Mouse (Mus musculus): ENCODE results near the gene Bhlhe41. TPM values are rescaled to one million over a fixed set of nuclear protein-coding genes. Genes with fewer than 3 reads are reported as not detected.

Gene Bhlhe41
- polyA plus RNA-seq, 1 experiment from 2014 or later: 2.9 TPM

DNA sequence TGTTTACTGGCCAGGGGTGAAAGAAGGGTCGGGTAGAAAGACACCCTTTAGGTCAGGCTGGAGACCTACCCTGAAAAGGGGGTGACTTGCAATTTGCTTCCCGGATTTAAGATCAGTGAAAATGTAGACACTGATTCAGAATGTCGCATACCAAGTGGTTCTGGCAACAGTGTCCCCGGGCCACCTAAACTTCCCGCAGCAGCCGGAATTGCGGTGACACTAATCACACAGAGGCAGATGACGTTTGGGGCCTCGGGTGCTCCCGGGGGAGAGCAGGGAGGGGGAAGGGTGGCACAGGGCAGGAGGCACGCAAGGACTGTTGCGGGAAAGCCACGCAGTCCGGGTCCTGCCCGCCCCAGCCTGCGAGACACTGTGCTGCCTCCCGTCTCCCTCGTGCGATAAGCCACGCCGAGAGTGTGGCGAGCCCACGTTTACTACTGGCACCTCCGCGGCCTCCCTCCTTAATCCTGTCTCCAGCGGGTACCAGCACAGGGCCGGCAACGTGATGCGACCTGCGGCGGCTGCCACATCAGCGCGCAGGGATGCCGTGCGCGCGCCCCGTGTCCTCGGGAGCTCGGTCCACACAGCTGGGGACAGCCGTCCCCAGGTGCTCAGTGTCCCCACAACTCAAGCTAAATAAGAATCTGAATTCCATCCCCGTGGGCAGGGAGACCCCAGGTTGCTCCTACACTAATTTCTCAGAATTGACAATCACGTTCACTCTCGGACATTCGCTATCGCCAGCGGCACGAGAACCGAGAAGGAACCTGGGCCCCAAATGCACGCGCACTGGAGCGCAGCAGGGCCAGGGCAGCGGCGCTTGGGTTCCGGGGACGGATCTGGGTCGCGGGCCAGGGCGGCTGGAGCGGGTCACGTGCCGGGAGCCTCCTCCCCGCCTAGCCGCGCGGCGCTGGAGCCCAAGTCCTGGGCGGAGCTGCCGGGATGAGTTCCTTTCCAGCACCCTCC, 811 bp upstream of the Bhlhe41 start:
- Histone ChIP-seq H3K9ac (replicated peaks) (peak overlapping the region; percentile 48), H3K27ac (replicated peaks) (peak overlapping the region; percentile 17; the same call in 1 of the 2 replicates), H3K27me3 (peaks cover 31% of the 10 kb centered on the region), H3K4me3 (peak overlapping the region; percentile 72), H3K4me2 (replicated peaks) (peak overlapping the region; percentile 99), H3K36me3 (no peaks in the 10 kb centered on the region), H3K4me1 (peaks cover 44% of the 10 kb centered on the region), H3K9me3 (no peaks in the 10 kb centered on the region)
- under 1% methylated on average over 66 of the region's 69 CpGs for WGBS
- ATAC-seq (replicated peaks): peak; percentile 62

DNA sequence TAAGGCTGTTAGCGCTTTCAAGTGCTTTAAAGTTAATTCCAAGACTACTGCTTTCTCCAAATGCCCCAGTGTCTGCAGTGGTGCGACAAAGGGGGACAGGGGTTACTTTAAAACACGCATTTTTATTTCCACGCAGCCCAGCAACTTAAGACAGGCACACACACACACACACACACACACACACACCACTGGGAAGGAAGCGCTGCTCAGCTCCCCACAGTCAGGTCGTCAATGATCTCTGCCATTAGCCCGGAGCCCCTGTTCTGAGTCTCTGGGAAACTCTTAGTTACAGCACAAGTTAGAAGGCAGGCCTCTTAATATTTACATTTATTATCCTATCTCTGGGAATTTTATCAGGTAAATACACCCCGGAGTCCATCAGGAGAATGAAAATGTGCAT, 1.2 kb downstream of the Bhlhe41 start:
- peaks cover 44% of the 10 kb centered on the region for H3K4me1 ChIP-seq
- ATAC-seq (replicated peaks): no peak; the same call in 1 of the 2 replicates
- no peak overlapping the region for H3K27ac ChIP-seq (replicated peaks)
- H3K9me3 ChIP-seq: no peaks in the 10 kb centered on the region
- peak overlapping the region; percentile 72 for H3K4me3 ChIP-seq
- H3K4me2 ChIP-seq (replicated peaks): peak overlapping the region; percentile 99
- WGBS: 2% methylated on average over 8 of the region's 8 CpGs
- peaks cover 36% of the 10 kb centered on the region for H3K27me3 ChIP-seq
- H3K9ac ChIP-seq (replicated peaks): no peak overlapping the region
- H3K36me3 ChIP-seq: no peaks in the 10 kb centered on the region

DNA sequence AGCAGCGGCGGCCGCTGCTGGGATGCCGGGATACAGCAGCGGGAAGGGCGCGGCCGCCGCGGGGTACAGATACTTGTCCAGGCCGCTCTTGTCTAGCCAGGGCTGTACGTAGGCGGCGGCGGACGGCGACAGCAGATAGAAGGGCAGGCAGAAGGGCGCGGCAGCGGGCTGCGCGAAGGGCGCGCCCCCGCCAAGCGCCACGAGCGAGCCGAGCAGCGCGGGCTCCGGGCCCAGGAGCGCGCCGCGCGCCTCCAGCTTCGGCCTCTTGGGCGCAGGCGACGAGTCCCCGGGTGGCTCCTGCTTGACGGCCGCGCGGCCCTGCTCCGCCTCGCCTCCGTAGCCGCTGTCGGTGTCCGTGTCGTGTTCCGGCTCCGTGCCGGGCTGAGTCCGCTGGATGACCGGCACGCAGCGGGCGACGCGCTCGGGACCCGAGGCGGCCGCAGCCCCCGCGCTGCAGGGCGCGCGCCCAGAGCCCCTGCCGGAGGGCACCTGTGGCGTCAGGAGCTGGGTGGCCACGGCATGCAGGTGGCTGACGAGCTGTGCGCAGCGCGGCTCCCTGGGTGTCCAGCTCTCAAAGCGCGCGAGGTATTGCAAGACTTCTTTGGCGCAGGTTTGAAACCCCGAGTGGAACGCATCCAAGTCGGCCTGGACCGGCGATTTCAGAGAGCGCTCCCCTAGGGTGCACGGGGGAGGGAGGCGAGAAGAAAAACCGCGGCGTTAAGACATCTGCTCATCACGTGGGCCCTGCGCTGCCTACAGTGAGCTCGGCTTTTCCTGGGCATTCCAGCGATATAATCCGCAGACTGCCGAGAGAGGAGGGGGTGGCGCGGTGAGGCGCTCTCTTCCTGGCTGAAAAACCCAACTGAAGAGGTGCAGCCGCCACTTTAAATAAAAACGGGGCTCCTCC, 2.0 kb downstream of the Bhlhe41 start:
- Histone ChIP-seq H3K27ac (replicated peaks) (no peak overlapping the region), H3K27me3 (peaks cover 36% of the 10 kb centered on the region), H3K4me3 (peak overlapping the region; percentile 72), H3K36me3 (no peaks in the 10 kb centered on the region), H3K9me3 (no peaks in the 10 kb centered on the region), H3K4me1 (peaks cover 44% of the 10 kb centered on the region), H3K4me2 (replicated peaks) (peak overlapping the region; percentile 99), H3K9ac (replicated peaks) (peak overlapping the region; percentile 64)
- ATAC-seq (replicated peaks): peak; percentile 67
- under 1% methylated on average over 95 of the region's 105 CpGs for WGBS

DNA sequence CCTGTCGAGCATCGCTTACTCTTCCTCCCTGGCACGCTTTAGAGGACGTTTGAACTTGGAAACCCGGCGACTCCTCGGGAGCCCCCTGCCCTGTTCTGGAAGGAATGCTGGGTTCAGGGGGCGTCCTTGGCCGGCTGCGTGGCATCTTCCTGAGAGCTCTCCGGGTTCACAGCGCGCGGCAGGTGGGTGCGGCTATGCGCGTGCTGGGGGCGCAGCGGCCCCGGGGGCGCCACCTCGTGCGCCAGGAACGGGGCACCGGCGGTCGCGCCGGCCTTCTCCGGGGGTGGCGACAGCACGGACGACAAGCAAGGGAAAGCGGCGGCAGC, 2.7 kb downstream of the Bhlhe41 start:
- Histone ChIP-seq H3K4me1 (peaks cover 44% of the 10 kb centered on the region), H3K27ac (replicated peaks) (no peak overlapping the region), H3K9me3 (no peaks in the 10 kb centered on the region), H3K4me3 (peak overlapping the region; percentile 72), H3K9ac (replicated peaks) (peak overlapping the region; percentile 64), H3K4me2 (replicated peaks) (peak overlapping the region; percentile 99), H3K27me3 (peaks cover 39% of the 10 kb centered on the region), H3K36me3 (no peaks in the 10 kb centered on the region)
- WGBS: under 1% methylated on average over 35 of the region's 35 CpGs
- ATAC-seq (replicated peaks): 0 out of 2 replicates have a peak, but pooled peaks have one; percentile 0

DNA sequence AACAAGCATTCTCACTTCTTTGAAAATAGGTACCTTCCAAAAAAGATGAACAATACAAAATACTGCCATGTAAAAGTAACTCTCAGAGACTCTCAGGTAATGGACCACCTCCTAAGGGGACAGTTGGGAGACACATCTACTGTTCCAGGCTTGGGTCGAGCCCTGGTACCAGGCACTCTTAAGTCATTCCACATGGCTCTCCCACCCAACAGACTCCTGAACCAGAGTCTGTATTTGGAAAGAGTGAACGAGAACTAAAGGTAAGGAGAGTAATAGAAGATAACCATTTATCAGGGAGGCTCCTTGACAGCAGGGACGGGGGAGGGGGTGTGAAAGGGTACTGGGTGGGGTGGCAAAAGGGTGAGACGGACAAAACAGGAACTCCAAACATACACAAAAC, 3.0 kb downstream of the Bhlhe41 start:
- Histone ChIP-seq H3K9ac (replicated peaks) (peak overlapping the region; percentile 64; the same call in 1 of the 2 replicates), H3K27me3 (peaks cover 40% of the 10 kb centered on the region), H3K27ac (replicated peaks) (no peak overlapping the region), H3K9me3 (no peaks in the 10 kb centered on the region), H3K4me2 (replicated peaks) (peak overlapping the region; percentile 99), H3K36me3 (no peaks in the 10 kb centered on the region), H3K4me3 (peak overlapping the region; percentile 72), H3K4me1 (peaks cover 44% of the 10 kb centered on the region)
- WGBS: 17% methylated on average over 4 of the region's 4 CpGs
- ATAC-seq (replicated peaks): no peak

DNA sequence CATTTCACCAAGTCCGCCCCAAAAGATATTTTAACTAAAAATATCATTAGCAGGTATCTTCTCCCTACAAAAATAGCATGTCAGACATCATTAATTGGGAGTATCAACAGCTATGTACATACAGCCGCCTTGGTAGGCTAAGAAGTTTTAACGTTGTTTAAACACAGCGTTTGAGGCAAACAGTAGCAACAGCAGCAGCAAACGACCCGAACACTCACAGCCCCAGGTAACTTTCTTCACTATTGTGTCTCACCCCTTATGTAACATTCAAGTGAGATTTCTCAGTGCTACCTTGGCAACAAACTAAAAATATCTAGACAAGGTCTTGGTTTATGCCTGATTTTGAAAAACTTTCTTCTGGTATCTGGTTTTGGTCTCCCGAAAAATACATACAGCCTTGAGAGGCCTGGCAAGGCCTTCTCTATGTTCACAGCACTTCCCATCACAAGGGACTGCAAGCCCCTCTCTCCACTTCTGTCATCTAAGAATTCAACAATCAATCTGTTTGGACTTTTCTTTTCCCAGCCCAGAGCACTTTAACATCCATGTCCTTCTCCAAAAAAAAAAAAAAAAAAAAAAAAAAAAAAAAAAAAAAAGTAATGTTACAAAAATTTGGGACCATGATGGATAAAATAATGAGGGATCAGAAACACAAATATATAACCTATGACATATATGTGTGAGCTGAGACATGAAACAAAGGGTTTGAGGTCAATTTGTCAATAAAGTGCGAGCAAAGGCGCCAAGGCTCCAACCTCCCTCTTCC, 3.7 kb downstream of the Bhlhe41 start:
- no peaks in the 10 kb centered on the region for H3K36me3 ChIP-seq
- WGBS: 75% methylated on average over 9 of the region's 9 CpGs
- H3K4me3 ChIP-seq: peak overlapping the region; percentile 72
- no peak overlapping the region for H3K27ac ChIP-seq (replicated peaks)
- peak overlapping the region; percentile 99; the same call in 1 of the 2 replicates for H3K4me2 ChIP-seq (replicated peaks)
- no peak overlapping the region for H3K9ac ChIP-seq (replicated peaks)
- peaks cover 40% of the 10 kb centered on the region for H3K27me3 ChIP-seq
- H3K9me3 ChIP-seq: no peaks in the 10 kb centered on the region
- no peak for ATAC-seq (replicated peaks)
- H3K4me1 ChIP-seq: peaks cover 38% of the 10 kb centered on the region

DNA sequence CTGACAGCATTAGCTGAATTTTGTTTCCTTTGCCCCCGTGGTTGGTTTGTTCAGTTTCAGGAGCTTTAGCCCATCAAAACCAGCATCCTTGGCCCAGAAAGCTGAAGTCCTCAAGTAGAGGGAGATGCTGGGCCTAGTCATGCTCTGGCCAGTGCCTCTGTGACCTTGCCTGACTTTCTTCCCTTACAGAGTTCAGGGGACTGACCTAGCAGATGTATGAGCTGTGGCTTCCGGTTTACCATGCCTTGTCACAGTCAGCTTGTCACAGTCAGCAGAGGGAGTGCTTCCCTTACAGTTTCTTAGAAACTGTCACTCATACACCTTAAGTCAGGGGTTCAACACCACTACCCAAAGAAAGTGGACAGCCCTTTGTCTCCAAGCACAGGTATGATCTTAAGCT, 5.0 kb downstream of the Bhlhe41 start:
- 59% methylated on average over 2 of the region's 2 CpGs for WGBS
- ATAC-seq (replicated peaks): no peak
- Histone ChIP-seq H3K4me3 (no peak overlapping the region), H3K36me3 (no peaks in the 10 kb centered on the region), H3K9ac (replicated peaks) (no peak overlapping the region), H3K27me3 (peaks cover 35% of the 10 kb centered on the region), H3K27ac (replicated peaks) (no peak overlapping the region), H3K9me3 (no peaks in the 10 kb centered on the region), H3K4me2 (replicated peaks) (no peak overlapping the region), H3K4me1 (peaks cover 36% of the 10 kb centered on the region)

DNA sequence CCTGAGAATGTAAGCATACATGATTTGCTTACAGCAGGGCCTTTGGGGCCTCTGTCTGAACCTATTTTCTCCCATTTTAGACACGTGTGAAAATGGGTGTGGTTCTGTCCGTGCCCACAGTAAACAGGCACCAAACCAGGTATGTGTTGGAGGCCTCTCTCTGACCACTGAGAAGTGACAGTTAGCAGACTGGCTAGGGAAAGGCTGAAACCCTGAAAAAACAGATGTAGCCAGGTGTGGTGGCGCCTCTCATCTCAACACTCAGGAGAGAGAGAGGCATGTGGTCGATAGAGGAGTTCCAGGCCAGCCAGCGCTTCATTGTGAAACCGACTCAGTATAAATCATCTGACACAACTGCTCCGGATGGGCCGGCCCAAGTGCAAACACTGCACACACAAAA, 6.9 kb downstream of the Bhlhe41 start:
- no peak for ATAC-seq (replicated peaks)
- Histone ChIP-seq H3K27ac (replicated peaks) (no peak overlapping the region), H3K36me3 (no peaks in the 10 kb centered on the region), H3K9ac (replicated peaks) (no peak overlapping the region), H3K9me3 (no peaks in the 10 kb centered on the region), H3K4me3 (no peak overlapping the region), H3K4me2 (replicated peaks) (no peak overlapping the region), H3K4me1 (peaks cover 22% of the 10 kb centered on the region), H3K27me3 (peaks cover 17% of the 10 kb centered on the region)
- WGBS: 75% methylated on average over 8 of the region's 8 CpGs

DNA sequence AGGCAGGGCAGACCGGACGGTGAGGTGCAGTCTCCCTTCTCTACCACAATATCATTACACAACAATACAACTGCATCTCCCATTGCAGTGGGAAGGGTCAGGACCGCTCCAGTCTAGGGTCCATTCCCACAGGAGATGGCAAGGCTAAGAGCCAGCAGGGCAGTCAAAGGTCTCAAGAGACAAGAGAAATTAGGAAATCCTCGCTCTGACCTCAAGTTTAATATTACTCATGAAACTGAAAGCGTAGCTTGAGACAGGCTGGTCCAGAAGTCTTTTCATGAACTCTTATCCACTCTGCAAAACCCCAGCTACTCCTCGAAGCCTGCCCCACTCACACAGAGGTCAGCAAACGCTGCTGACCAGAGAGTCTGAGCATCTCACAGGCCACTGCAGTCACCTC, 7.9 kb downstream of the Bhlhe41 start:
- Histone ChIP-seq H3K4me1 (peaks cover 15% of the 10 kb centered on the region), H3K9ac (replicated peaks) (no peak overlapping the region), H3K36me3 (no peaks in the 10 kb centered on the region), H3K4me3 (no peak overlapping the region), H3K27ac (replicated peaks) (no peak overlapping the region), H3K4me2 (replicated peaks) (no peak overlapping the region), H3K9me3 (no peaks in the 10 kb centered on the region), H3K27me3 (peaks cover 13% of the 10 kb centered on the region)
- WGBS: 92% methylated on average over 7 of the region's 7 CpGs
- no peak for ATAC-seq (replicated peaks)

DNA sequence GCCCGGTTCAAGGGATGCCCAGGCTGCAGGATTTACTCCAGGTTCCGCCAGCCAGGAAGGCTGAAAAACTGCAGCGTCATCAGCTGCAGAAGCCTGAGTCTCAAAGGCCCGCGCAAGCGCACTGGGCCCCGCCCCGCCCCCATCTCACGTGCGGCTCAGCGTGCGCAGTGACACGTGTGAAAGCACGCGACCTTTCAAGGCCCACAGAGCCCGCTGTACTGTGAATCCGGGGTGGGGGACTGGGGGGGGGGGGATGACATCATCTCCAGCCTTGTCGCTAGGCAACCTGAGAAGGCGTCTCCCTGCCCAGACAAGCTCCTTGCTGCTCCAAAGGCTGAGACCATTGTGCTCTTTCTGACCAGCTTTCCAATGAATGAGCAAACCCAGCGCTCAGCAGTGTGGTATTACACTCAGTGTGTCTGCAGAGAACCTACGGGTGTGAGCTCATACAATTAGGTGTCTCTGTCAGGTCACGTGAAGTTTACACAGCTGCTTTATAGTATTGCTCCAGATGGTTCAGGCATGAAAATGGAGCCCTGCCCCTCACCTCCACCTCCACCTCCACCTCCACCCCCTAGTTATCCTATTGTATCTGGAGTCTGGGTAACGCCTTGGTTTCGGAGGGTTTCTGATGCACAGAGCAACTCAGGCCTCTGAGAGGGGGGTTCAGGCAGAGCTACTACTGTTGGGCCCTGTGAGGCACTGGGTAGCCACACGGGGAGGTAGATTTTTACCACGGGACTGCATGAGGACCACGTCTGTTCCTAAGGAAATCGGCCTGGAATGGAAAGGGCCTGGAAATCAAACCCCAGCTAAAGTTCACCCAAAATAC, 9.4 kb downstream of the Bhlhe41 start:
- peak overlapping the region; percentile 40; the same call in 1 of the 2 replicates for H3K9ac ChIP-seq (replicated peaks)
- H3K27me3 ChIP-seq: 0 out of 2 replicates have a peak, but pooled peaks cover 8% of the 10 kb centered on the region
- H3K9me3 ChIP-seq: no peaks in the 10 kb centered on the region
- H3K27ac ChIP-seq (replicated peaks): peak overlapping the region; percentile 36
- peak overlapping the region; percentile 30 for H3K4me3 ChIP-seq
- H3K36me3 ChIP-seq: no peaks in the 10 kb centered on the region
- peak overlapping the region; percentile 53 for H3K4me2 ChIP-seq (replicated peaks)
- peak; percentile 92 for ATAC-seq (replicated peaks)
- 3% methylated on average over 28 of the region's 28 CpGs for WGBS
- peaks cover 15% of the 10 kb centered on the region for H3K4me1 ChIP-seq

DNA sequence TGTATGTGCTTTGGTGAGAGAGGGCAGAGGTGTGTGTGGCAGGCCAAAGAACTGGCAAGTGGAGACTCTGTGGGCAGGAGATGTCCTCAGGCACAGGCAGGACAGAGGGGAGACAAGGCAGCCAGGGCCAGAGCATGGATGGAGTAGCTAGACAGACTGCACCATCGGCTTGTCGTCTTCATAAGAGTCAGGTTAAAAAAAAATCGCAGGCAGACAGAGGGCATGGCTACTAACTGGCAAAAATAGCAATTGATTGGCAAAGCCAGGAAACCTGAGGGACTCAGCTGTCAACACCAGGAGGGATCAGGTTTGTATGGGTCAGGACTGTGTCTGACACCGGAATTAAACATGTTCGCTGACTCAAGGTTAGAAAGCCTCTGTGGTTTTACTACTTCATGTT, 10.6 kb downstream of the Bhlhe41 start:
- Histone ChIP-seq H3K4me1 (peaks cover 15% of the 10 kb centered on the region), H3K9ac (replicated peaks) (no peak overlapping the region), H3K9me3 (no peaks in the 10 kb centered on the region), H3K4me3 (no peak overlapping the region), H3K4me2 (replicated peaks) (no peak overlapping the region), H3K27me3 (0 out of 2 replicates have a peak, but pooled peaks cover 4% of the 10 kb centered on the region), H3K36me3 (no peaks in the 10 kb centered on the region), H3K27ac (replicated peaks) (no peak overlapping the region)
- 52% methylated on average over 5 of the region's 5 CpGs for WGBS
- no peak for ATAC-seq (replicated peaks)

All from forebrain, embryonic 15.5 days (tissue).